Mouse (Mus musculus): ENCODE data around the gene Tmem150a.

The Tmem150a gene

DNA sequence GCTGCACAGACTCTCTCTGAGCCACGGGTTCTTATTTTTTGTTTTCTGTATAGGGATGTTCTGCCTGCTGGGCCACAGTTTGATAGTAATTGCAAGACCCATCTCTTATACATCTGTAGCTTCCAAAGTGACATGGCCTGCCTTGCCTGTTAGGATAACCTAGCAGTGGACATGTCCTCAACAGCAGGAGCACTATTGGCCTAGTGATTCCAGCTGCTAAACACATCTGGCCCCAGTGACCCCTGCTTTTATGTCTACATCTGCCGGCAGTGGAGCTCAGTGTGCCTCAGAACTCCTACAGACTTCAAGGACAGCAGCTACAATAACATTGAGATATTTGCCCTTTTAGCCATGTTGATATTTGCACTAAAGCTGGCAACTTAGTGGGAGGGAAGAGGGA is 44.7 kb downstream of the Tmem150a start:
- in situ Hi-C loops (cut with MboI, MseI) = no loop called here

DNA sequence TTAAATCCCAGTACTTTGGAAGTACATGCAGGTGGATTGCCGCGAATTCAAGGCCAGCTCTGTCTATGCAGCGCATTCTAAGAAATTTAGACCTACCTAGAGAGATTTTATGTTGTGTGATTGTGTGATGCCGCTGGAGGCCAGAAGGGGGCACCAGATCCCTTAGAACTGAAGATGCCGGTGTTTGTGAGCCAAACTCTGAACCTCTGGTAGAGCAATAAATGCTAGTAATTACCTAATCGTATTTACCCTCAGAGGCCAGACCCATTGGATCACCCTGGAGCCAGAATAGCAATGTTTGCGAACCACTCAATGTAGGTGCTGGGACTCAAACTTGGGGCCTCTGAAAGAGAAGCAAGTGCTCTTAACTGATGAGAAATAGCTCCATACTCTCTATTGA is 46.6 kb downstream of the Tmem150a start:
- in situ Hi-C loops (cut with MboI, MseI) = no loop called here

DNA sequence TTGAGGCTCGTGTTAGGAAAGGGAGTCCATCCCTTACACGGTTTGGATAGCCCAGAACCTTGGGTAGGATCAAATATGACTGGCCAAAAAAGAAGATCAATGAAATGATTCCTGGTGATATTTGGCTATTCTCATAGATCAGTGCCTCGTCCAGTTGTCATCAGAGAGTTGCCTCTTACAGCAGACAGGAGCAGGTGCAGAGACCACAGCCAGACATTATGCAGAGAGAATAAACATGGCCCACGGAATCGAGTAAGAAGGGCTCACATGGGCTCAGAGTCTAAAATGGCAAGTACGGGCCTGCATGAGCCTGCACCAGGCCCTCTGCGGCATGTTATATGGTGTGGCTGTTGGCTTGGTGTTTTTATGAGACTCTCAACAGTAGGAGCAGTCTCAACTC is 50.1 kb downstream of the Tmem150a start:
- in situ Hi-C loops (cut with MboI, MseI) = no loop called here

DNA sequence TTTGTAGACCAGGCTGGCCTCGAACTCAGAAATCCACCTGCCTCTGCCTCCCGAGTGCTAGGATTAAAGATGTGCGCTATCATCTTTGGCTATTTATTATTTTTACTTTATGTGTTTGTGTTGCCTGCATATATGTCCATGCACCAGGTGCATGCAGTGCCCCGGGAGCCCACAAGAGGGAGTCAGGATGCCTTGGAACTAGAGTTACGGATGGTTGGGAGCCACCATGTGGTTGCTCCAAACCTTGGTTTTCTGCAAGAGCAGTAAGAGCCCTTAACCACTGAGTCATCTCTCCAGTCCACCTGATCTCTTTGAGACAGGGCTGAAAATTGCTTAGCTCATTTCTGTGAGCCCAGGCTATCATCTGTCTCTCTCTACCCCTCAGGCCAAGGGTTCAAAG is 51.9 kb downstream of the Tmem150a start:
- in situ Hi-C loops (cut with MboI, MseI) = no loop called here
